Mouse (Mus musculus) thymus, postnatal 4 days (tissue): ENCODE measurements at regions not wholly inside any gene's neighbourhood (a gene's known extent, or its start where the extent isn't known, plus 50 kb on each side); places are given as distances from the start of the nearest gene placed in this dataset.

Experiments
- DNase-seq: peaks from one replicate; pipeline ENCODE4 v3.0.0; 2021

DNA sequence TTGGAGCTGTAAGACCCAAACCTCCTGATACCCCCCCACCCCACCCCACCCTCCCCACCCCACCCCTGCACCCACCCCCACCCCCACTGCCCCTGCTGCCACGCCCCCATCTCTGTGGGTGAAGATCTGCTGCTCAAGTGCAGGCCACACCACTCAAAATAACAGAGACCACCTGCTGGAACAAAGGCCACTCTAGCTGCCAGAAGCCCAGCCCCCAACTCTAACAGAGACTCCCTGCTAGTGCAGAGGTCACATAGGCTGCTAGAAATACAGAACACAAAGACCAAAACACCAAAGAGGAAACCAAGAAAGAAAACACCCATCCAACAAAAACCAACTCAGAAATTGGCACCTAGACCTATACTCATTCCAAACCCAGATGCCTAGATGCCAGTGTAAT, 58.9 kb downstream of the Olfr267 start:
- DNase-seq: no peak

DNA sequence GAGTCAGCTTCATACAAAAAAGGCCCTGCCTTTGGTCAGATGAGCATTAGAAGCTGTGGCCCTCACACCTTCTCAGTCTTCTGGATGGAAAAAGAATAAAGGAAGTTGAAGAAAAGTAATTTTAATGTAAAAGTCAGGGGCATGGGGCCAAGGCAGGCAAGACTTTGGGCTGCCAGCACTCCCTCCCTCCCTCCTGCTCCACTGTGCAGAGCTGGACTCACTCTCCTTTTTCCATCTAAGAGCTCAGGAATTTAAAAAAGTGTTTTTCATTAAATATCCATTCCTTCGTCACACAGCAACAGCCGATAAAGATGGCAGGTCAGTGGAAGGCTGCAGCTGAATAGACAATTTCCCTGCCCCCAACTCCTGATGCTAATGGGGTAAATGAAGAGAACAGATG, 61.1 kb downstream of the Olfr267 start:
- no peak for DNase-seq

DNA sequence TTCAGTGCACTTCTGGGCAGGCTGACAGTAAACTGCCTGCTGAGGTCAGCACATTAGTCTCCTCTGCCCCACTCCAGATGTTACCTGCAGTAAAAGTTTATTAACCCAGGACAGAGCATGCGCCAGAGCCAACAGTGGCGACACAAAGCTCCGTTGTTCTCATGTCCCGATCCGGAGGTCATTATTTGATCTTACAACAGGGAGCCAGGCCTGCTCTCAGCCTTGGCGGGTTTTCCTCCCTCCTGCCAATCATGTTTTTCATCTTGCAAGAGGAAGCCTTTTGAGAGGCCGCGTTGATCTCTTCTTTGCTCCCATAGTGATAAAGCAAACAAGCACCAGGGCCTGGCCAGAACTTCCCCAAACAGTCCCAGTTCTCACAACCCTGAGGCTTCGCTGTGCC, 64.7 kb downstream of the Olfr267 start:
- DNase-seq: no peak

DNA sequence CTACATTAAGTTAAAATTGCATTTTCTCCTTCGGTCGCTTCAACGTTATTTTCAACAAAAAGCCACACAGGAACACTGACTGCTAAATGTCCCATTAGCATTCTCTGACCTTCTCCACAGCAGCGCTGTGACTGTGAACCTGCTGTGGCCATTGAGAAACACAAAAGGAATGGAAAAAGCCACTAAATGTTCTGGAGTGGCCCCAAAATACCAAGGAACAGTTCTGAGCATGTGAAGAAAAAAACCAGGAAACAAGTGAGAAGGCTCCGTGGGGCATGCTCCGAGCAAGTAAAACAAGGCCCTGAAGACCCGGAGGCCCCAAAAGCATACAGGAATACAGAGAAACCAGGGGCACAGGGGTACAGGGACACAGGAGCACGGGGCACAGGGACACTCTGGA, 66.8 kb downstream of the Olfr267 start:
- DNase-seq: no peak

DNA sequence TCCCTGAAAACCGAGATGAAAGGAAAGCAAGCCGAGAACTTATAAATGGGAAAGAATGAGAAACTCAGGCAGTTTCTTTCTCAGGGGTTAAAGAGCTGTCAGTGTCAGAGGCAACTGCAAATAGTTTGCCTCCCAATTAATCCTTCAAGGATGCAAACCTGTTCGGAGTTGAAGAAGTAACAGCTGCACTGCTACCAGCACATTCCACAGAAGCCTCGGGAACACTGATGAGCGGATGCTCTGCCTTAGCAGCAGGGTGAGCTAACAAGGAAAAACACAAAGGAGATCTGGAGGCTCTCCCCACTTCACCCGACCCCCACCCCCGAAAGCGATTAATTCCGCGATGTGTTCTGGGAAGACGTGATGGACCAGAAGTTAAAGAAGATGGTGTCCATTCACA, 71.1 kb downstream of the Olfr267 start:
- DNase-seq: no peak

DNA sequence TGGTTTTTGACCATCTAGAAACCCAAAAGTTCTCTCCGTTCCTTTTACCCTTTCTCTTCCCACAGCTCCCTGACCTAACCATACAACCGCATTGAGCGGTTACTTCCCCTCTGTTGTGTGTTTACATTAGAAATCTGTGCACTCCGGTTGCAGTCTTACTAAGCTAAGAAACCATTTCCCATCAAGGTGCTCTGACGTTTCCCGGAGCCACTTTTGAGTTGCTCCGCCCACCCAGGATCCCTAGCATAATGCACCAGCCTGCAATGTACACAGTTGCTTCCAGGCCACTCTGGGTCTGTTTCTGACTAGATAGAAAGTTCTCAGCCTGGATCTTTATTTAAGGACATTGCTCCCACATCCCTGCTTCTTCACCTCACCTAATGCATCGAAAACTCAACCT, 71.7 kb downstream of the Olfr267 start:
- no peak for DNase-seq

DNA sequence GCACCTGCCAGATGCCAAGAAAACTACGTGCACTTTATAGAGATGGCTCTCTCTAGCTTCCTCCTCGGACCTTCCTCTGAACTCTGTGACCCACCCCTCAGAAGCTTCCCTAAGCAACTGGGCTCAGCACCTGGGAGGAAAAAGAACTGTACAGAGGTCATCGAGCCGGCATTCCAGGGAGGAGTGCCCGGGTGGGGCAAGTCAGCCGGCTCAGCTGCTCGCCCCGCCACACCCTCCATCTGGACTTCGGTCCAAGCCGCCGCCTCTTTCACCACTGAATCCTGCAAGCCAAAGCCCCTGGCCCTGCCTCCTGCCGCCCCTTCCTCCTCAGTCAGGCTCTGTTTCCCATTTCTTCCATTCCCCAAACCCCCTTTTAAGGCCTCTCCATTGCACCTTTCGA, 73.3 kb downstream of the Olfr267 start:
- no peak for DNase-seq

DNA sequence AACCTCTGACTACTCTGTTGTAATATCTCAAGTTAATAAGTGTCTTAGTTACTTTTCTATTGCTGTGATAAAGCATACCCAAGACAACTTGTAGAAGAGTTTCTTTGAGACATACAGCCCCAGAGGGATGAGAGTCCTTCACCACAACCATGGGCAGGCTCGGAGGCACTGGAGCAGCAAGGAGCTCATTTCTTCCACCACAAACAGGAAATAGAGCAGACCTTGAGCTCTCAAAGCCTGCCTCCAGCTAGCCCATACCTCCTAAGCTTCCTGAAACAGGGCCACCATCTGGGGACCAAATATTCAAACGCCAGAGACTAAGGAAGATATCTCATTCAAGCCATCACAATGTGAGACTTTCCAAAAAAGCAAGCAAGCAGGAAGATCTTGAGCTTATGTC, 74.6 kb downstream of the Olfr267 start:
- DNase-seq: no peak

DNA sequence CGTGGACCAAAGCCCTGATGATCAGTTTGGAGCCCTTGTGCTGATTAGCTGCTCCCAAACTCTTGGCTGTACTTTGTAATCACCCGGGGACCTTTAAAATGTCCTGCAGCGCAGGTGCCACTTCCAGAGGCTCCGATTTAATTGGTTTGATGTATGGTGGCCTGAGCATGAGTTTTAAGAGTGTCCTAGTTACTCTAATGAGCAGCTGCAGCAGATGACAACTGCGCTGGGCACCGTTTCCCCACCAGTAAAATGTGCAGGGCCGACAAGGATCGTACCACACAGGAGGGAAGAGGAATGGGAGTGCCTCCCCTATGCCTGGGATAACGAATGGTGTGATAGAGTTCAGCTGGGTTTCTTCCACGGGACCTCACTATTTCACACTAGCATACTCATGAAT, 75.3 kb downstream of the Olfr267 start:
- DNase-seq: no peak

DNA sequence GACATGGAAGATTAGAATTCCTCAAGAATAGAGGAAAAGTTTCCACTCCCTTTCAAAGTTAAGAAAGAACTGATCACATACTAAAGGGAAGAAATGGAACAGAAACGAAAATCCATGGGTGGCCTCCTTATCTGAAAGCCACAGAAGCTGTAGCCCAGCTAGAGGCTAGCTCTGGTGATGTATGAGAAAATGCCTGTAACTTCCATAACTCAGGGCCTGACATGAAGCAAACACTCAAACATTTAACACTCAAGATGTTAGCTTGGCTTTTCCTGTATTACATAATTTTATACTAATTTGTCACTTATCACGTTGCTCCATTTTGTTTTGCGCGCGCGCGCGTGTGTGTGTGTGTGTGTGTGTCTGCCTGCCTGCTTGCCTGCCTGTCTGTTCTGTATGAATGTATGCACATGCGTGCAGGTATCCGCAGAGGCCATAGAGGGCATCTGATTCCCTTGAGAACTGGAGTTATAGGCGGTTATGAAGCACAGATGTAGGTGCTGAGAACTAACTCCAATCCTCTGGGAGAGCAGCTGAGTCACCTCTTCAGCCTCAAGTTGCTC, 88.2 kb downstream of the Olfr267 start:
- no peak for DNase-seq

DNA sequence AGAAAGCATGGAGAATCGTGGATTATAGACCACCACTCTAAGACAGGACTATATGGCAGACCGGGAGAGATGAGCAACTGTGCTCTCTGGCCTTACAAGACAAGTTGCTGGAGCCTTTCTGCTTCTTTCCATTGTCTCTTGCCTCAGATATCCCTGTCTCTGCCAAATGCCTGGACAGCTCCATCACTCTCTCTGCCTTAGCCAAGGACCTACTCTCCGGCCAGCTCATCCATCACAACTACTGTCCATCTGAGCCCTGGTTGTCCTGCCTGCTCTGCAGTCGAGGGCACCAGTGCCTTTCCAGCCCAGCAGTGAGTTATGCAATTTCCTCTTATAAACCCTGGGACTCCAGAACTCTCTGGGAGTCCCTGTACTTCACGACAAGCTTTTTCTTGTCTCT, 88.7 kb downstream of the Olfr267 start:
- no peak for DNase-seq

DNA sequence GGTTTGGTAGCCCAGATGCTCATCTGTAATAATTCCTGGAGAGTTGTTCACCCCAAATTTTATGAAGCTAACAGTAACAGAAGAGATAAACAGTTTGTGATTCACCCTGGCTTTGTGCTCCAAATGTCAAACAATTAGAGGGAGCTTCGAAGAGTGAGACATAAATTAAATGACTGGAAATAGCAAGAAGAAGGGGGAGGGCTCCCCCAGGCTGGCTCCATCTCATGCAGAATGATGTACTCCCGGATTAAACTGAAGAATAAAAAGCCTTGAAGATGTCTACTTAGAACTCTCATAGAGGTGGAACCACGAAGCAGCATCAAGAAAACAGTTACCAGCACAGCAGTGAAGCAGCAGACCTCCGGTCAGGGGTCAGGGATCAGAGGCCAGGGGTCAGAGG, 90.8 kb downstream of the Olfr267 start:
- DNase-seq: no peak

DNA sequence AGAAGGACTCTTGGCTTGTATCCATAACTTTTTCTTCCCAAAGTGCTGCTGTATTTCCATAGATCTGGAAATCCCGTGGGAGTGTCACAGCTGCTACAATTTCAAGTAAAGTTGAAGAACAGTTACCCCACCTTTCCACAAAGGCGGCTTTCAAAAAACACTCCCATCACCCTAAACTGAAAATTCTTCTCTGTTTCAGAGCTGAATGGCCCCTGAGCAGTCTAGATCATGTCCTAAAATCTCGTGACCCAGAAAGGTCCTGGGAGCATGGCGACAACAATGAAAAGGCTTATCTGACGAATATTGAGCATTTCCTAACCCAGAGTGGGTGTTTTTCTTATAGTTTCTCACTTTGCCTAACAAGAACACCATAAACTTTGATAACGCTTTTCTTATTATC, 92.2 kb downstream of the Olfr267 start:
- no peak for DNase-seq

DNA sequence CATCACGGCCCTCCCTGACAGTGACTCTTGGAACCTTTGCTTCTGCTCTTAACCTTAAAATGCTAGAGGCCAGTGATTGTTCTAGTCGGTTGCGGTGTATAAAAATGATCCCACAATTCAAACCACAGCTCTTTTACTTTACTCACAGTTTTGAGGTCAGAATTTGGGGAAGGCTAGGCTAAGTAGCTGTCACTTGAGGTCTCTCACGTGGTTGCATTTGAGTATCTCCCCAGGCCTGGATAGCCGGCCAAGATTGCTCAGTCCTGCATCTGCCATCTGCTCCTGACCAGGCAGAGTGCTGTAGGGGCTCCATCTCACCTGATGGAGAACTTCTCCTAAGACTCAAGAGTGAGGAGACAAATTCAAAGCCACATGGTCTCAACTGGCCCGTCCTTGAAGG, 94.5 kb downstream of the Olfr267 start:
- no peak for DNase-seq

DNA sequence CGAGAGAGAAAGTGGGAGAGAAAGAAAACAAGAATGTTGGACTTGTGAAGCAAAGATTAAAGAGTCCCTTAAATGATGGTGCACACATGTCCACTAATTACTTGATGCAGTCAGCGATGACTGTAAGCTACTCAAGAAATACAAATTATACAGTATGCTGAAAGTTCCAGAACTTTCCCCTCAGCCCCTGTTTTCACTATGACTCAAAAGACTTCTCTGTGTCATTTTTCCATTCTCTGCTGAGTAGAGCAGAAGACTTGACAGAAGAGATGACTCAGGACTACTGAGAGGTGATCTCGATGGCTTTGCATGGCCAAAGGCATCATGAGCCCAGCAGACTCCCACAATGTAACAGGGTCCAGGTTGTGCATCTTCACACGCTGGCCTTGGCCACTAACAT, 105.6 kb downstream of the Olfr267 start:
- no peak for DNase-seq

DNA sequence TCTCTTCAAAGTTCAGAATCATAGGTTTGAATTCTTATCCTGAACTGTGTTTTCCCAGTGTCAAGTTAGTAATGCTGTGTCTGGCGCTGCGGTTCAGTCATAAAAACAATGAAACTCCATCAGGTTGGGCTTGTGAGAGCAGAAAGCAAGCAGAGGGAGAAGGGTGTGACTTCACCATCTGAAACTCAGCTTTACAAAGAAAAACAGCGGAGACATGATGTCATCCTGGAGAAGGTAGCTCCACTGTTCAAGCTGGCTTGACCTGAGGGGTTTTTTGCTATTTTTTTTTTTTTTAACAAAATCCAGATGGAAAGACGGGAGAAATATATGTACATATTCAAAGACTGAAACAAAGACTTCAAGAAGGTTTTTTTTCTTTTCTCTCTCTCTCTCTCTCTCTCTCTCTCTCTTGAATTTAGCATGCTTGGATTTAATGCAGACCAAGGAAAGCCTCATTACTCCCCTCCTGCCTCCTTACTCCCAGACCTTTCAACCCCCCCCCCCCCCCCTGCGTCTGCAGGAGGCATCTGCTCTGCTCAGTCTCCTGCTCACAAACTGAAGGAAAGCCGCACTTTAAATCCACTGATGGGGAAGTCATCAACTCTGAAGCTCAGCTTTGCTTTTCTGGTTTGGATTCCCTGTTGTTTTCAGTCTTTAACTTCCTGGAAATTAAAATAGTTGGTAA, 109.7 kb downstream of the Olfr267 start:
- DNase-seq: no peak

DNA sequence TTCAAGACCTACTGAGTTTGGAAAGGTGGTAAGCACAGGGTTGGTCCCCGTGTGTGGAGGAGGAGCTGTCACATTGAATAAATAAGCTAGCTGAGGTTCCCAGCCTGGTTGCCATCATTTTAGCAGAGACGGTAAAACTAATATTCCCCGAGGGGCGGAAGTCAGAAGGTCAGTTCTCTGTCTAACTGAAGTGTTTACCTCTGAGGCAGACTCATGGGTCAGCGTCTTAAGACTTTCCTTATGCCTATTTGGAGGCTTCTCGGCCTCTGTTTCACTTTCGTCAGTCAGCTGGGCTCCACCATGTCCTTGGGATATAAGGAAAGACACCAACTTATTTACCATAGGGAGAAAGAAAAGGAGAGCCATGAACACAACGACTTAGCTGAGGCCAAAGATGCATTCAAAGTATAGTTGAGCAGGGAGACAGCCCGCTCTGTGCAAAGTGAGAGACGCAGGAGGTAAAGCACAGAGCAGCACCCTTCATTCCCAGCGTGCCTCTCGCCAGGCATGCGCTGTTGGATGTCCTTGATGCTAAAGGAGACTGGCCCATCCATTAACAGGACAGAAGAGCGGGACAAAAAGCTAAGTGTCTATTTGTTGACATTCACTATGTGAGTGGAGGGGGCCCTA, 116.0 kb downstream of the Olfr267 start:
- no peak for DNase-seq

DNA sequence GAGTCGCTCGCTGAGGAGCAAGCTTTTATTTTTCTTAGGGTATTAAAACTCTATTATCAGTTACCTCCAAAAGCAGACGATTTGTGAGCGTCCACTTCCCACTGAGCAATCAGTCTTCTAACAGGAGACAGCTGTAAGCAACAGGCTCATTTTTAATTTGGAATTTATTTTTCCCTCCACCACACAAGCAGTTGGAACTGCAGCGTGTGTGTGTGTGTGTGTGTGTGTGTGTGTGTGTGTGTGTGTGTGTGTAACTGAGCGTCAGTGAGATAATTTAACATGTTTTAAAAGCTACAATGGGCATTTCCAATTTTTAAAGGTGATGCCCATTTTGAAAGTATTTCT, 116.6 kb downstream of the Olfr267 start:
- no peak for DNase-seq

DNA sequence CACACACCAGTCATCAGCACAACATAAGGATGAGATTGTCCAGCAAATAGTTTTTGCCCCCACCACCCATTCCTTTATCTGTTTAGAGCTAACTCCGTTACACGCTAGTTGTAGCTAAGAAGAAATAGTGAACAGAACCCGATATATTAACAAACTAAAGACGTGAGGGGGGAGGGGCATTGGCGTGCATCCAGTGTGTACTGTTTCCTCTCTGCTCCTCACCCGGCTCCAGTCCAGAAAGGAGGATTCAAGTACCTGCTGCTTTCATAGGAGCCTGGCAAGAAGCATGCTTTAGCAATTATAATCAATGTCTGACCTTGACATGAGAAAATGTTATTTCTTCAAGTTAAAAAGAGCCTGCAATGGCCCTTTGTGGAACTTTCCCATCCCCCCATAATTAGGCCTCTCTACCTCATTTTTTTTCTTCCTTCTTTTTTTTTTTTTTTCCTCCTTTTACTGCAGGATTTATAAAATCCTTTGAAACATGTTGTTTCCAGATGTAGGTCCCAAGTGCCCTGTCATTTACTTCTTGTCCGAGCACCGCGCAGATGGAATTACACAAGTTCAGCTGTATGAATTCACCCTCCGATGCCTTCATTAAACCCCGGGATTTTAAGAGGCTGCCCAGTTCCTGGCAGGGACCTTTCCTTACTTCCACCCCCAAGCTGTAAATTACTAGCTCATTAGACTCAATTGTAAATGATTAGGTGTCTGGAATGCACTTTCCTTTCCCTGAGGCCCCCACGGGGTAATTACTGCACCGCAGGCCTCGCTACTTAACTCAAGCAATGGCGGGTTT, 116.6 kb upstream of the Lpar1 start:
- DNase-seq: no peak

DNA sequence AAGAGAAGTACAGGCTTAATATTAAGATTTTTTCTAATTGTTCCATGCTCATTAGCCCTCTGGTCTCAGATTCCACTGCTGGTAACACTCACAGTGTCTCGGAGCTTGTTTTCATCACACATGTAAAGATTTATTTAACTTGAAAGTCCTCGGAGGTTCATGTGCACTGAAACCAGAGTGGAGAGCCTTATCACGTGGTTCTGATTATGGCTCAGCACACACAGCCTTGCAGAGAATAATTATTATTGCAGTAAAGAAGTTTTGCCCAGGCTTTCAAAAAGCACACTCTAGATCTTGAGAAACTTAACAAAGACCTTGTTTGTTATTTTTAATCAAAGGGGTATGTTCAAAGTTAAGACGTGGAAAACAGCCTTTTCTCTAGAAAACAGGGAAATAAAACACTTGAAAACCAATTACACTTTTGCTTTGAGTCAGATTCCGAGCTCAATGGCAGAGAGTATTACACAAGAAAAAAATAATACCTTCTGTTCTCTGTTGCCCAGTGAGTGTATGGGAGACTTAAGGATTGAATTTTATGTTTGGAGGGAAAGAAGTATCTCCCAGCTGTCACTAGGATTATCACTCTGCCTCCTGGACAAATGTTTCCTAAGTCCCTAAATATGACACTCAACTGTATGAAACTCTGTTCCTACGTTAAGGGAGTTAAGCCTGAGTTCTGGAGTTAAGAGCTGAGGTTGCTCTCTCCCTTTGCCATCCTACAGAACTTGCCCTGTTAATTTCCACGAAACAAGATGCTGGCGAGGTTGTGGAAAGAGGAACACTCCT, 114.9 kb upstream of the Lpar1 start:
- no peak for DNase-seq

DNA sequence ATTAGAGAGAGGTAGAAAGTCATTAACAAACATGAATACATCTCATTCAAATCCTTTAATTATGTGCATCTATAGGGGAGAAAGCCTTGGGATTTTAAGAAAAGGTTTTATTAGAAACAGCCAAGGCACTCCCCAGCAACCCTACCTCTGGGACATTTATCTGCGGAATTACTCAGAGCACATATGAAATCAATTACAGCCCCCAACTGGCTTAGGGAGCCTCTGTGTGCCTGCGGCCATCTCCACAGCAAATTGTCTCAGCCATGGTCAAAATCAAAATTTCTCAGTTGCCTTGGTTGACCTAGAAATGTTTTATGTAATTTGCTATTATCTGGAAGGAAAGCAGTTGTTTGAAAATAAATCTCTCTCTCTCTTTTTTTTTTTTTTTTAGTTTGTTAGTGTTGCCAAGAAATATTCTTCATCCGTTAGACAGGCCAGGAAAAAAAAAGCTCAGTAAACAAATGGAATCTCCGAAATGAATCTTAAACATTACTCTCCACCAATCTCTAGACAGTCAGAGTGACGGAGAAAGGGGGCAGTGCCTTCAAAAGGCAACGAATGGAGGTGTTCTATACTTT, 110.0 kb upstream of the Lpar1 start:
- DNase-seq: no peak

DNA sequence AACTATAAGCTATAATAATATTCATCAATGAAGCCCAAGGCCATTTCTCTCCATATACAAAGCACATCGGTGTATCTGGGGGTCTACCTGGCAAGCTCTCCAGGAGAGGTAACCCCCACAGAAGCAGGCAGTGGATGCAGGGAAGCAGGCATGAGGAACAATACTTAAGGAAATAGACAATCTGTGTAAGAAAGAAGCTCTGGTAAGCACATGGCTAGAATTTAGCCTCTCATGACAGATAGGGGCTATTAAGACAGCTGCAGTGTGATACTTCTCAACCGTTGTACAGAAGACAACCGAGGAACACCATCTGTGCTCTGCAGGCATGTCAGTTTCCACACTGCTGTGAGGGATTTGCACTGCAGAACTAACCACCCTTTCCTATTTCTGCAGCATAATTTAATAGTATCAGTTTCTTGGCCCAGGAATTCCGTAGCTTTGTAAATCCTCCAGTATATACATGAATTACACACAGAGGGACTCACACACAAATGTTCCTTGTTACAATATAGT, 108.1 kb upstream of the Lpar1 start:
- no peak for DNase-seq

DNA sequence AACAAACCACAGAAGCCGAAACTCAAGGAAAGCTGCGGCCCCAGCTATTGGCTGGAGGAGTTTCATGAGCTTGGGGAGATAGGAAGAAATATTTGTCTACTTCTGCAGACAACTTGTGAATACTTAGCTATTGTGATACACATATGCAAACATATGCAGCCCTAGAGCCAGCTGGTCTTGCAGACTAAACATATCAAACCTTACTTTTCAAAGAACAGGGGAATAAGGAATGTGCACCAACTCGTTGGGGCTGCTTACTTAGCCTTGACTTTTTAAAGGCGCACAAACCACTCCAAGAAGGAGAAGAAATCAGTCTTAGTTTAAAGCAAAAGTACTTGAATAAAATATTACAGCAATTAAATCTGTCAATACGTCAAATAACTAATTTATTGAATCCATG, 106.8 kb upstream of the Lpar1 start:
- DNase-seq: no peak
